Mouse (Mus musculus): Measurements from ENCODE around the gene Ankar. TPM values are rescaled to one million over a fixed set of nuclear protein-coding genes. Genes with fewer than 3 reads are reported as not detected.

Ankar gene
- polyA plus RNA-seq, 1 experiment from 2014 or later: not detected

DNA sequence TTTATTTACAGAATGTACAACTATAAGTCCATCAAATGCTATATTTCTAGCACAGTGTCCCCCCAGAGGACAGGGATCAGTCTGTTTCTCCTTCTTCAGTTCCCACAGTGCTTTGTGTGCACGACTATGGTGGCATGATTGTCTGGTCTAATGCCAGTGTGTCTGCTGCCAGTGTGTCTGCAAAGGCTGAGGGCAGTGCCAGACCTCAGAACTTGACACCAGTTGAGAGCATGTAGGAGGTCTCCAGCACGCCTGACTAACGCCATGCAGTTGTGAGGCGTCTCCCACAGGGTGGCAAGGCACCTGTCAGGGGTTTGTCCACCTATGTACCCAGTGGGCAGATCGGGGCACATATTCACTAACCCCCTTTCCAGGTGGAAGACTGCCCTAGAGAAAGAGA is 99.6 kb downstream of the Ankar start:
- Histone ChIP-seq H3K4me3 (no peak overlapping the region), H3K4me2 (replicated peaks) (no peak overlapping the region), H3K9ac (replicated peaks) (no peak overlapping the region), H3K27me3 (no peaks in the 10 kb centered on the region), H3K4me1 (peaks cover 9% of the 10 kb centered on the region), H3K9me3 (no peaks in the 10 kb centered on the region), H3K27ac (replicated peaks) (no peak overlapping the region), H3K36me3 (peaks cover 38% of the 10 kb centered on the region)
- 75% methylated on average over 5 of the region's 5 CpGs for WGBS
- ATAC-seq (replicated peaks): 0 out of 2 replicates have a peak, but pooled peaks have one; percentile 20

- Histone ChIP-seq H3K4me2 (replicated peaks) (no peak overlapping the region), H3K36me3 (peaks cover 41% of the 10 kb centered on the region), H3K9me3 (no peaks in the 10 kb centered on the region), H3K9ac (replicated peaks) (no peak overlapping the region), H3K4me3 (no peak overlapping the region), H3K27ac (replicated peaks) (no peak overlapping the region), H3K27me3 (no peaks in the 10 kb centered on the region), H3K4me1 (peaks cover 9% of the 10 kb centered on the region)
- WGBS: 60% methylated on average over 21 of the region's 21 CpGs
- no peak; the same call in 1 of the 2 replicates for ATAC-seq (replicated peaks)
Measured at GRCm38 (mm10) chr1:72599146-72600101, 101.0 kb downstream of the Ankar start.

DNA sequence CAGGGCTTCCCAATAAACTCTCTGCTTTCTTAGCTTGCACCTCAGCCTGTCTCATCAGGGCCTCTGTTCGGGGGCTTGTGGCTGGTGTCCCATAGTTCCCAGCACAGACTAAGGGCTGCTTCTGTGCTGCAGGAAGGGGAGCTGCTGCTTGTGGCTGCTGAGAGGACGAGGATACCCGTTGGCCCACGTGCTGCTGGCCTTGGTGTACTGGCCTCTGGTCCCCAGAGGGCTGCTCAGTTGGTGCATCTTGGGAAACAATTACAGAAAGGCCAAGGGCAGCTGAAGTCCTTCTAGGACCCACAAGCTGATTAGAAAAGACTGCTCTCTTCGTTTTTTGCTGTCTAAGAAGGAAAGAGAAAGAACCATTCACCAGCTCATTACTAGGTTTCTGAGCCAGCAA is 104.1 kb downstream of the Ankar start:
- WGBS: 81% methylated on average over 5 of the region's 5 CpGs
- no peak overlapping the region for H3K27ac ChIP-seq (replicated peaks)
- peaks cover 22% of the 10 kb centered on the region for H3K4me1 ChIP-seq
- H3K4me3 ChIP-seq: no peak overlapping the region
- H3K9me3 ChIP-seq: no peaks in the 10 kb centered on the region
- peaks cover 48% of the 10 kb centered on the region for H3K36me3 ChIP-seq
- H3K4me2 ChIP-seq (replicated peaks): no peak overlapping the region
- H3K27me3 ChIP-seq: no peaks in the 10 kb centered on the region
- no peak overlapping the region for H3K9ac ChIP-seq (replicated peaks)
- ATAC-seq (replicated peaks): no peak

DNA sequence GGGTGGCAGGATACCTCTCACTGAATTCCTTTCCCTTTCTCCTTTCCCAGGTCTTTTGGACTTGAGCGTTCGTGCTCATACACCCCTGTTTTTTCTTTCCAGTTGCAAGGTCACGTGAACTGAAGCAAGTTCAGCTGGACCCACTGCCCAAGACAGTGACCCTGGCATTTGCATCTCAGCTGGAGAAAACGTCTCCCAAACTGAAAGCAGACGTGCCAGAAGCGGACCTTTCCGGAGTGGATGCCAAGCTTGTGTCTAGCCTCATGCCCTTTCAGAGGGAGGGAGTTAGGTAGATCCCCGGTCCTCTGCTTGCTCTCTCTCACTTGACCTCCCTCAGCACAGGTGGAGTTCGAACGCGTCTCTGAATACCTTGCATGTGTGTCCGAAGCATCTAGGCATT is 104.7 kb downstream of the Ankar start:
- Histone ChIP-seq H3K4me3 (no peak overlapping the region), H3K9ac (replicated peaks) (no peak overlapping the region), H3K27ac (replicated peaks) (no peak overlapping the region), H3K4me2 (replicated peaks) (no peak overlapping the region), H3K9me3 (no peaks in the 10 kb centered on the region), H3K27me3 (no peaks in the 10 kb centered on the region), H3K36me3 (peaks cover 47% of the 10 kb centered on the region), H3K4me1 (peaks cover 22% of the 10 kb centered on the region)
- 93% methylated on average over 12 of the region's 12 CpGs for WGBS
- ATAC-seq (replicated peaks): no peak

DNA sequence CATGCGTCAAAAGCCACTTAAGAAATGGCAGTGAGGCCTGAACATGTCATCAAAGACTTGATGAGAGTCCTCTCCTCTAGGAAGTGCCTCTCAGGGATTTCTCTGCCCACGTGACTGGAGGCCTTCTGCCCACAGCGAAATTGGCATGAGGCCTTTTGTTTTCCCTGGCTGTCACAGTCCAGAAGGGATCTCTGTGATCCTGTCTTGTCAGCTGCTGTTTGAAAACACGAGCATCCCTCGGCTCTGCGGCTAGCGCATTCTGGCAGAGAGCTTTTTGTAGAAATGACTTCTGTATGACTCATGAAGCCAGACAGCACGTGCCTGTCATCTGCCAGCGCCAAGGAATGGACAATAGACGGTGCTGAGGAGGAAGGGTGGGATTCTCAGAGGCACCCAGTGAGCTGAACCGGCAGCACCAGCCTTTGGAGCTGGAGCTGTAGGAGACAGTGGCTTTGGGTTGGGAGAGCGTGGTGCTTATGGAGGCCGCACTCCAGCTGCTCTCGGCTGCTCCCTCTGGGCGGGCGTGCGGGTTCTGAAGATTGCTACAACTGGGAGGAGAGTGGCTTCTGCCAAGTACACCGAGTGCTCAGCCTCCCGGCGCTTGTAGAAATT is 106.9 kb downstream of the Ankar start:
- WGBS: 62% methylated on average over 20 of the region's 20 CpGs
- Histone ChIP-seq H3K4me1 (peaks cover 13% of the 10 kb centered on the region; the same call in 1 of the 2 replicates), H3K27me3 (no peaks in the 10 kb centered on the region), H3K9ac (replicated peaks) (no peak overlapping the region), H3K4me3 (no peak overlapping the region), H3K27ac (replicated peaks) (peak overlapping the region; percentile 74), H3K4me2 (replicated peaks) (no peak overlapping the region), H3K9me3 (no peaks in the 10 kb centered on the region), H3K36me3 (peaks cover 52% of the 10 kb centered on the region)
- peak; percentile 77 for ATAC-seq (replicated peaks)

Other genes starting within 250 kb of the Ankar start
- 5.2 and 5.3 TPM in 2 replicates for gene March4, start 163.6 kb downstream of the Ankar start, polyA plus RNA-seq (2015; fragmentation: Nextera tagmentation; extraction: Ambion mirVana)
- gene Smarcal1, start 117.3 kb downstream of the Ankar start, polyA plus RNA-seq (2015; fragmentation: Nextera tagmentation; extraction: Ambion mirVana): 26.9 and 28.2 TPM in 2 replicates
- 1,140 and 1,234 TPM in 2 replicates for gene Rpl37a, start 10.7 kb upstream of the Ankar start, polyA plus RNA-seq (2015; fragmentation: Nextera tagmentation; extraction: Ambion mirVana)
- gene Igfbp2, start 123.9 kb upstream of the Ankar start, polyA plus RNA-seq (2015; fragmentation: Nextera tagmentation; extraction: Ambion mirVana): 336 and 343 TPM in 2 replicates
- 22.0 and 24.4 TPM in 2 replicates for gene Igfbp5, start 174.3 kb upstream of the Ankar start, polyA plus RNA-seq (2015; fragmentation: Nextera tagmentation; extraction: Ambion mirVana)

Data from forebrain, embryonic 15.5 days (tissue).